Mouse (Mus musculus) spleen, adult 2 months (tissue): ENCODE data around the gene Ripk1.

Experiments
- CTCF ChIP-seq: fragments of 200-500 bp; IDR thresholded peaks from 2 replicates; pipeline ENCODE4 v1.5.1; 2011; ENCODE audit warnings: mild to moderate bottlenecking, inconsistent platforms; ENCODE audit not compliant: insufficient read depth, insufficient read length, insufficient replicate concordance; ENCODE audit errors: extremely low read depth
- POLR2A ChIP-seq: fragments of 200-500 bp; IDR thresholded peaks from 2 replicates; pipeline ENCODE4 v1.6.1; 2011; ENCODE audit warnings: low read depth, low read length, inconsistent platforms

DNA sequence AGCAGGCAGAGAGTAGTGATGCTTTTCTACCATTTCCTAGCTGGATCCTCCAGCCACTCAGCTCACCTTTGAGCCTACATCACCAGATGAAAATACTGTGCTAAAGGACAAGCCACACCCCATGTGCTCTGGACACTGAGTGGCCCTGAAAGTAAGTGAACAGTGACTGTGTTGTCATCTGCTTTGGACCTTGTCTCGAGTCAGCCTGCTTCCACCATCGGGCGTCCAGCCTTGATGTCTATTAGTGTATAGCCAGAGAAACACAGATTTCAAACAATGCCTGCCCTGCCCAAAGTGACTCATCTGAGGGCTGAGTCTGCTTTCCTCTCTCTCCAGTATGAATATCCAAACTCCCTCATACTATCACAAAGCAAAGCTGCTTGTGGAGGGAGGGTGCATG, 77.6 kb downstream of the Ripk1 start:
- TF ChIP-seq CTCF (no peak), POLR2A (no peak)
